Comparison of ENCODE assay signal across 19 mouse cellular contexts in the genomic region with DNA sequence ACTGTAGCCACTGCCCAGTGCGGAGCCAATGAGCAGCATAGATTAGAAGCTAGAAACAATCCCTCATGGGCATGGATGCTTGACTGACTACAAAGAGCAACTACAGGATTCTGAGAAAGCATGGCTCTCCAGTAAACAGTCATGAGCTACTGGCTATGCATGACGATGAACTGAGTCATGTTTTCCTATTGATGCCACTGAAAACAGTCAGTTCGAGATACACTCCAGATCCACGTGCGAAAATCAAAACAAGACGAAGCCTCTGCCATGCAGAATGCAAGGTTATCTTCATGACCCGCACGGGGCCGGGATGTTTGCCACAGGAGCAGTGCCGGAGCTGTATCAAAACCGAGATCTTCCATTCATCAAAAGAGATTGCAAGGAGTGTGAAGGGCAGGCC.
DNase-seq lines count a peak whose midpoint lies in the region; ATAC-seq and TF ChIP-seq lines count a peak whose summit lies in the region.
"Had no signal": no experiment of that assay in that cellular context is flagged by ENCODE, and none has a peak within 500 bp of the region (broad histone marks: within the 10 kb centered on the region; RNA-seq: fewer than 3 reads in every experiment).

No protein-coding gene starts in this region.

- H3K27me3 ChIP-seq in midbrain, embryonic 11.5 days (ENCODE audit: control insufficient read depth, insufficient read depth, low read length): no peaks in the 10 kb centered on the region
- no peaks in the 10 kb centered on the region for H3K27me3 ChIP-seq in midbrain, embryonic 16.5 days (ENCODE audit: control insufficient read depth, insufficient read depth, low read depth, low read length)
- no peaks in the 10 kb centered on the region for H3K27me3 ChIP-seq in CH12.LX (replicated peaks)
- H3K27me3 ChIP-seq in intestine, embryonic 15.5 days (replicated peaks): no peaks in the 10 kb centered on the region
- H3K27me3 ChIP-seq: Patski had no signal

- no peak for ATAC-seq in midbrain, embryonic 11.5 days (ENCODE audit: low FRiP score)
- no peak for ATAC-seq in midbrain, embryonic 16.5 days
- ATAC-seq in intestine, embryonic 15.5 days: no peak
- ATAC-seq: activated CD4-positive, CD25-positive, alpha-beta regulatory T cell, adult 4 months; CD4-positive, CD25-positive, alpha-beta regulatory T cell, adult 4 months; Patski had no signal

- no peak overlapping the region for H3K4me2 ChIP-seq in midbrain, embryonic 11.5 days
- no peak overlapping the region for H3K4me2 ChIP-seq in midbrain, embryonic 16.5 days (ENCODE audit: low read length)
- H3K4me2 ChIP-seq in CH12.LX (ENCODE audit: insufficient read depth, low read depth, poor library complexity, severe bottlenecking): no peak overlapping the region
- no peak overlapping the region for H3K4me2 ChIP-seq in intestine, embryonic 15.5 days (replicated peaks)

- H3K27ac ChIP-seq in midbrain, embryonic 11.5 days (ENCODE audit: low read depth, low read length): no peak overlapping the region
- no peak overlapping the region for H3K27ac ChIP-seq in midbrain, embryonic 16.5 days (ENCODE audit: low read length)
- H3K27ac ChIP-seq in CH12.LX (ENCODE audit: insufficient read depth, low read depth): no peak overlapping the region
- H3K27ac ChIP-seq in intestine, embryonic 15.5 days: no peak overlapping the region

- in situ Hi-C loops in CH12.LX (cut with MboI; ENCODE audit: low pct_ligation_motif_present, low pct_unique_long_range_greater_than_20kb, low sequenced_read_pairs): no loop called here

- H3K9ac ChIP-seq in midbrain, embryonic 11.5 days (ENCODE audit: low read length): no peak overlapping the region
- H3K9ac ChIP-seq in midbrain, embryonic 16.5 days (ENCODE audit: low read depth, low read length): no peak overlapping the region
- no peak overlapping the region for H3K9ac ChIP-seq in CH12.LX (ENCODE audit: insufficient read depth, low read depth)
- no peak overlapping the region for H3K9ac ChIP-seq in intestine, embryonic 15.5 days

- peak; percentile 49; the same call in 1 of the 2 replicates for TF ChIP-seq EP300 in CH12.LX (IDR thresholded peaks at IDR 0.05; ENCODE audit: low read length)

- H3K4me3 ChIP-seq in midbrain, embryonic 11.5 days (ENCODE audit: low read depth, low read length): no peak overlapping the region
- H3K4me3 ChIP-seq in midbrain, embryonic 16.5 days (ENCODE audit: low read depth, low read length): no peak overlapping the region
- H3K4me3 ChIP-seq in CH12.LX (replicated peaks in 1 of 3; ENCODE audit: low read depth in 2 of 3, low read length in 2 of 3, poor library complexity in 1 of 3): no peak overlapping the region
- no peak overlapping the region for H3K4me3 ChIP-seq in intestine, embryonic 15.5 days (replicated peaks)

- H3K9me3 ChIP-seq in midbrain, embryonic 11.5 days (ENCODE audit: control insufficient read depth, low read length): no peaks in the 10 kb centered on the region
- H3K9me3 ChIP-seq in midbrain, embryonic 16.5 days (replicated peaks; ENCODE audit: control insufficient read depth, low read length, poor library complexity, severe bottlenecking): no peaks in the 10 kb centered on the region
- H3K9me3 ChIP-seq in CH12.LX (replicated peaks; ENCODE audit: low read length): no peaks in the 10 kb centered on the region
- no peaks in the 10 kb centered on the region for H3K9me3 ChIP-seq in intestine, embryonic 15.5 days

- TF ChIP-seq RAD21 in CH12.LX (IDR thresholded peaks at IDR 0.05; ENCODE audit: low read depth, low read length): no peak

- no peak for TF ChIP-seq CTCF in CH12.LX (conservative IDR thresholded peaks at IDR 0.05 in 1 of 2, IDR thresholded peaks at IDR 0.05 in 1 of 2; ENCODE audit: low read depth in 2 of 2, low read length in 2 of 2)

- no peaks in the 10 kb centered on the region for H3K79me2 ChIP-seq in CH12.LX (replicated peaks; ENCODE audit: control insufficient read depth, extremely low read depth, insufficient read depth, poor library complexity, severe bottlenecking)

- peaks cover 6% of the 10 kb centered on the region; the same call in 1 of the 2 replicates for H3K4me1 ChIP-seq in midbrain, embryonic 11.5 days (ENCODE audit: control insufficient read depth, insufficient read depth, low read length)
- peaks cover 13% of the 10 kb centered on the region; the same call in 1 of the 2 replicates for H3K4me1 ChIP-seq in midbrain, embryonic 16.5 days (ENCODE audit: control insufficient read depth, insufficient read depth, low read length)
- H3K4me1 ChIP-seq in CH12.LX (ENCODE audit: control insufficient read depth in 1 of 2, insufficient read depth in 2 of 2): peaks cover 2 to 7% of the 10 kb centered on the region in 2 experiments; a peak in 2 of 4 replicates
- no peaks in the 10 kb centered on the region for H3K4me1 ChIP-seq in intestine, embryonic 15.5 days (replicated peaks)

- H3K36me3 ChIP-seq in midbrain, embryonic 11.5 days (ENCODE audit: control insufficient read depth, insufficient read depth, low read length): no peaks in the 10 kb centered on the region
- H3K36me3 ChIP-seq in midbrain, embryonic 16.5 days (ENCODE audit: control insufficient read depth, insufficient read depth, low read length): no peaks in the 10 kb centered on the region
- no peaks in the 10 kb centered on the region for H3K36me3 ChIP-seq in CH12.LX (replicated peaks in 1 of 2; ENCODE audit: control insufficient read depth in 1 of 2, insufficient read depth in 1 of 2, low read length in 1 of 2)
- no peaks in the 10 kb centered on the region for H3K36me3 ChIP-seq in intestine, embryonic 15.5 days
- H3K36me3 ChIP-seq: G1E had no signal

- 89% methylated on average over 11 of the region's 11 CpGs for WGBS in midbrain, embryonic 11.5 days
- 90% methylated on average over 11 of the region's 11 CpGs for WGBS in midbrain, embryonic 16.5 days
- WGBS in intestine, embryonic 15.5 days: 72% methylated on average over 11 of the region's 11 CpGs

- dilution Hi-C loops in CH12.LX (cut with MboI; ENCODE audit: extremely low pct_ligation_motif_present, extremely low pct_unique_long_range_greater_than_20kb, low sequenced_read_pairs): no loop called here

- TF ChIP-seq POLR2A in CH12.LX (IDR thresholded peaks at IDR 0.05; ENCODE audit: low read depth, low read length): no peak

- DNase-seq in midbrain, embryonic 11.5 days (ENCODE audit: low spot score, missing footprints): peak; percentile 17
- peak; percentile 25 for DNase-seq in CH12.LX (ENCODE audit: extremely low read depth)
- DNase-seq: adrenal gland, adult 2 months; adrenal gland, adult 8-10 months; adrenal gland, postnatal 10 days; adrenal gland, postnatal 14 days; adrenal gland, postnatal 25 days; adrenal gland, postnatal 36 days; B cell, adult 2 months; cerebellum, adult 11 months; cerebellum, adult 11-12 months; cerebellum, adult 18-20 months; cerebellum, adult 2 months had no signal

TF ChIP-seq in CH12.LX, 34 proteins besides CTCF, POLR2A, EP300 and RAD21:
- TF ChIP-seq MXI1 (IDR thresholded peaks at IDR 0.05; ENCODE audit: low read depth, low read length) (peak; percentile 30; the same call in 1 of the 2 replicates), JUN (IDR thresholded peaks at IDR 0.05; ENCODE audit: insufficient read depth, low read depth, low read length) (peak; percentile 37; the same call in 1 of the 2 replicates), MYC (IDR thresholded peaks at IDR 0.05; ENCODE audit: low read depth, low read length) (0 out of 2 replicates have a peak, but pooled peaks have one; percentile 28), BHLHE40 (IDR thresholded peaks at IDR 0.05; ENCODE audit: low read depth, low read length) (peak; percentile 69; the same call in 1 of the 2 replicates), MAX (IDR thresholded peaks at IDR 0.05; ENCODE audit: low read length) (peak; percentile 73), JUND (conservative IDR thresholded peaks at IDR 0.05; ENCODE audit: low read depth, low read length) (peak; percentile 68), UBTF (IDR thresholded peaks at IDR 0.05; ENCODE audit: low read depth, low read length) (no peak), IRF4 (IDR thresholded peaks at IDR 0.05; ENCODE audit: low read depth, low read length) (peak; percentile 22; the same call in 1 of the 2 replicates), TBP (conservative IDR thresholded peaks at IDR 0.05; ENCODE audit: low read depth, low read length) (no peak)
